Mouse (Mus musculus) midbrain, embryonic 13.5 days (tissue): Measurements from ENCODE around the gene Adra1b. TPM values are rescaled to one million over a fixed set of nuclear protein-coding genes. Genes with fewer than 3 reads are reported as not detected.

Experiments
- ATAC-seq: fragments of 200-750 bp; cut with Nextera tagmentation; 2 replicates; pipeline ENCODE4 v1.8.0; 2017; ENCODE audit warnings: mild to moderate bottlenecking, moderate TSS enrichment, moderate library complexity
- H3K27ac ChIP-seq: fragments of 300-500 bp; sonication (generic); 2 replicates; pipeline ENCODE4 v1.5.1; 2015; ENCODE audit warnings: inconsistent platforms, mild to moderate bottlenecking, moderate library complexity
- H3K27me3 ChIP-seq: fragments of 300-500 bp; sonication (generic); 2 replicates; pipeline ENCODE4 v1.6.1; 2015; ENCODE audit warnings: mild to moderate bottlenecking, inconsistent platforms
- H3K36me3 ChIP-seq: fragments of 300-500 bp; sonication (generic); 2 replicates; pipeline ENCODE4 v1.6.1; 2015; ENCODE audit warnings: mild to moderate bottlenecking, inconsistent platforms
- H3K4me1 ChIP-seq: fragments of 300-500 bp; sonication (generic); replicated peaks from 2 replicates; pipeline ENCODE4 v1.6.1; 2015; ENCODE audit warnings: inconsistent platforms
- H3K4me2 ChIP-seq: fragments of 300-500 bp; sonication (generic); replicated peaks from 2 replicates; pipeline ENCODE4 v1.6.1; 2015; ENCODE audit warnings: moderate library complexity, mild to moderate bottlenecking, inconsistent platforms
- H3K4me3 ChIP-seq: fragments of 300-500 bp; sonication (generic); replicated peaks from 2 replicates; pipeline ENCODE4 v1.5.1; 2015; ENCODE audit warnings: mild to moderate bottlenecking, inconsistent platforms
- H3K9ac ChIP-seq: fragments of 300-500 bp; sonication (generic); replicated peaks from 2 replicates; pipeline ENCODE4 v1.6.1; 2015; ENCODE audit warnings: mild to moderate bottlenecking, inconsistent platforms
- H3K9me3 ChIP-seq: fragments of 300-500 bp; sonication (generic); 2 replicates; pipeline ENCODE4 v1.6.1; 2016; ENCODE audit warnings: mild to moderate bottlenecking, inconsistent platforms
- WGBS: fragments of 180-500 bp; shearing (Covaris S2); methylation state at CpG from one replicate; pipeline ENCODE4 v1.1.7; 2015; 5-methylcytosine and 5-hydroxymethylcytosine counted together
- polyA plus RNA-seq: library from polyadenylated mRNA; unstranded; fragments of >200 nt; fragmentation: Nextera tagmentation; extraction: Ambion mirVana; gene quantifications from 2 replicates; pipeline ENCODE4 v1.2.1, GENCODE M21; 2015

Gene Adra1b
- polyA plus RNA-seq, result 2.2 and 2.5 TPM in 2 replicates

GRCm38 (mm10) chr11:43901051-43901654, at the start of gene Adra1b:
Adra1b (minus strand) TSS chr11:43901210.
- no peaks in the 10 kb centered on the region for H3K9me3 ChIP-seq
- WGBS, result 85% methylated on average over 6 of the region's 6 CpGs
- no peak within 1 kb of the TSS for H3K9ac ChIP-seq
- H3K4me1 ChIP-seq, result no peaks in the 10 kb centered on the region
- no peaks in the 10 kb centered on the region for H3K36me3 ChIP-seq
- H3K27me3 ChIP-seq, result no peaks in the 10 kb centered on the region
- H3K4me3 ChIP-seq, result no peak within 1 kb of the TSS
- no peak within 1 kb of the TSS for H3K4me2 ChIP-seq
- ATAC-seq, result no peak
- no peak within 1 kb of the TSS for H3K27ac ChIP-seq

- H3K9me3 ChIP-seq, result no peaks in the 10 kb centered on the region
These were observed 49.3 kb upstream of the Adra1b start for GRCm38 (mm10) chr11:43950274-43950673.

GRCm38 (mm10) chr11:43943781-43944180, 42.8 kb upstream of the Adra1b start:
- Histone ChIP-seq H3K4me3 (no peak overlapping the region), H3K9me3 (no peaks in the 10 kb centered on the region), H3K4me2 (no peak overlapping the region), H3K4me1 (no peaks in the 10 kb centered on the region), H3K36me3 (no peaks in the 10 kb centered on the region), H3K27ac (no peak overlapping the region), H3K9ac (no peak overlapping the region), H3K27me3 (no peaks in the 10 kb centered on the region)
- 70% methylated on average over 2 of the region's 2 CpGs for WGBS
- no peak for ATAC-seq

More at GRCm38 (mm10) chr11:43950274-43950673, 49.3 kb upstream of the Adra1b start:
- no peak overlapping the region for H3K4me3 ChIP-seq
- H3K36me3 ChIP-seq, result no peaks in the 10 kb centered on the region
- H3K27ac ChIP-seq, result no peak overlapping the region
- ATAC-seq, result no peak
- H3K4me2 ChIP-seq, result no peak overlapping the region
- 79% methylated on average over 1 of the region's 1 CpGs for WGBS
- H3K9ac ChIP-seq, result no peak overlapping the region
- H3K4me1 ChIP-seq, result no peaks in the 10 kb centered on the region
- no peaks in the 10 kb centered on the region for H3K27me3 ChIP-seq

DNA sequence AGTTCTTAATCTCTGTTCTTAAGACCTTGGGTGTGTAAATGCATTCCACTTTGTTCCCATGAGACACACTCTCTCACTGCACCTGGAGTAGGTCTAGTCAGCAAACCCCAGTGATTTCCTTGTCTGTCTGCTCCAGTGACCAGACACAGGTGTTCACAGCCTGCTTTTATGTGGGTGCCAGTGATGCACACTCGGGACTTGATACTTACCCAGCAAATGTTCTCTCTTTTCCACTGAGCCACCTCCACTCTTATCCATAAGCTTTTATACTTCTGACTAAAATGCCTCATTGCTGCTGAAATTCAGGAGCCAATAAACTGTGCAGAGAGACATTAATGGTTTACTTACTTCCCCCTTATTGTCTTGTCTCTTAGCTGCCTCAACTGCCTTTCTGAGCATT, 42.2 kb upstream of the Adra1b start:
- no peak for ATAC-seq
- Histone ChIP-seq H3K27ac (no peak overlapping the region), H3K36me3 (no peaks in the 10 kb centered on the region), H3K4me1 (no peaks in the 10 kb centered on the region), H3K4me2 (no peak overlapping the region), H3K4me3 (no peak overlapping the region), H3K9ac (no peak overlapping the region), H3K9me3 (no peaks in the 10 kb centered on the region), H3K27me3 (no peaks in the 10 kb centered on the region)
- WGBS, result 88% methylated on average over 1 of the region's 1 CpGs

- Histone ChIP-seq H3K4me2 (no peak overlapping the region), H3K27ac (no peak overlapping the region), H3K27me3 (no peaks in the 10 kb centered on the region), H3K36me3 (no peaks in the 10 kb centered on the region), H3K4me1 (no peaks in the 10 kb centered on the region), H3K9ac (no peak overlapping the region), H3K9me3 (no peaks in the 10 kb centered on the region), H3K4me3 (no peak overlapping the region)
- WGBS, result 81% methylated on average over 6 of the region's 6 CpGs
- no peak for ATAC-seq
These were observed 39.6 kb upstream of the Adra1b start for GRCm38 (mm10) chr11:43940501-43941202.

DNA sequence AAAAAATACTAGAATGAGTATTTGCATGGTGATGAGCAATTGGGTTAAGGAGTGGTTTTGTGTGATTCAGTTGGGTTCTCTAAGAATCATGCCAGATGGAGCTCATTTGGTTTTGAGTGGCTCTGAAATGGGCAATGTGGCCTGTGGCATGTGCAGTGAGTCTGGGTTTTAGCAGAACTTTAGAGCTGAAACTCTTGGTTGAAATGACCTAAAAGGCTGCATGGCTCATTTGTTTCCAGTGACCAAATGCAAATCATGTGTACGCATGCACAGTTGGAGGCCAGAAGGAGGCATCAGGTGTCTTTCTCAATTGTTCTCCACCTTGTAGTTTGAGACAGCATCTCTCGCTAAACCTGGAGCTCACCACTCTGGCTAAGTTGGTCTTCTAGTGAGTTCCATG, 35.0 kb upstream of the Adra1b start:
- no peaks in the 10 kb centered on the region for H3K27me3 ChIP-seq
- ATAC-seq, result no peak
- H3K4me3 ChIP-seq, result no peak overlapping the region
- H3K27ac ChIP-seq, result no peak overlapping the region
- H3K36me3 ChIP-seq, result no peaks in the 10 kb centered on the region
- no peaks in the 10 kb centered on the region for H3K4me1 ChIP-seq
- H3K4me2 ChIP-seq, result no peak overlapping the region
- no peak overlapping the region for H3K9ac ChIP-seq
- 88% methylated on average over 2 of the region's 2 CpGs for WGBS
- no peaks in the 10 kb centered on the region for H3K9me3 ChIP-seq

DNA sequence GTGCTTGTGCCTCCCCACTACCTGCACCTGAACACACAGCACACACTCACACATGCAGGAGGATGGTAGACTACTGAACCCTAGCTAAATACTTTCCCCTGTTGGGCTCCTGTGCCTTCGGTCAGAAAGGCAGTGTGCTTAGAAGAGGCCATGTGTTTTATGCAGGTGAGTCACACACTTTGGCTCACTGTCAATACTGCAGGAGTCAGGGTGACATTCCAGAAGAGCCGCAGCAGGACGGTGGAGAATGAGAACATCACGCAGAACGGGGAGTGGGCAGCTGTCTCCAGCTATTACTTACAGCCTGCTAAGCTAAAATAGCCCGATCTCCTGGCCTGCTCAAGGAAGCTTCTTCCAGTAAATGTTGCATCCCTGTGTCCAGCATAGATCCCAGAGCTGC, 32.5 kb upstream of the Adra1b start:
- Histone ChIP-seq H3K4me1 (no peaks in the 10 kb centered on the region), H3K36me3 (no peaks in the 10 kb centered on the region), H3K4me2 (no peak overlapping the region), H3K9me3 (no peaks in the 10 kb centered on the region), H3K4me3 (no peak overlapping the region), H3K9ac (no peak overlapping the region), H3K27me3 (no peaks in the 10 kb centered on the region), H3K27ac (no peak overlapping the region)
- ATAC-seq, result no peak
- 91% methylated on average over 6 of the region's 6 CpGs for WGBS

DNA sequence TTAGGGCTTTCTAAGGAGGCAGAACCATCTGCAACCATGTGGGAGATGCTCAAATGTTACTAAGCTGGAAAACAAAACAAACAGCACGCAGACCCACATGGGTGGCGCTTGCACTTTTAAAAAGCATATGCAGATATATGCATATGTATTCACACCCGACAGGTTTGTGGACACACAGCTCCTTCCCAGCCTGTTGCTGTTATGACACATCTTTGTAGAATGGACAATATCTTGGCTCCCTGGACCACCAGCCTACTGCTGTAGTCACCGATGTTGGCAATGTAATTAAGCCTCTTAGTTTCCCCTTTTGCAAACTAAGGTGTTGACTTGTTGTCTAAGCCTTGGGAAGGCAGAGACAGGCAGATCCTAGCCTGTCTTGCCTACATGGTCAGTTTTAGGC, 32.0 kb upstream of the Adra1b start:
- Histone ChIP-seq H3K27me3 (no peaks in the 10 kb centered on the region), H3K36me3 (no peaks in the 10 kb centered on the region), H3K4me1 (no peaks in the 10 kb centered on the region), H3K4me3 (no peak overlapping the region), H3K9me3 (no peaks in the 10 kb centered on the region), H3K4me2 (no peak overlapping the region), H3K9ac (no peak overlapping the region), H3K27ac (no peak overlapping the region)
- no peak for ATAC-seq
- WGBS, result 90% methylated on average over 4 of the region's 4 CpGs

- no peak overlapping the region for H3K27ac ChIP-seq
- peaks cover 12% of the 10 kb centered on the region for H3K4me1 ChIP-seq
- no peak overlapping the region for H3K4me2 ChIP-seq
- H3K36me3 ChIP-seq, result no peaks in the 10 kb centered on the region
- no peak overlapping the region for H3K9ac ChIP-seq
- H3K9me3 ChIP-seq, result no peaks in the 10 kb centered on the region
- no peak for ATAC-seq
- WGBS, result 91% methylated on average over 2 of the region's 2 CpGs
- H3K27me3 ChIP-seq, result no peaks in the 10 kb centered on the region
- no peak overlapping the region for H3K4me3 ChIP-seq
These were observed 29.2 kb upstream of the Adra1b start for GRCm38 (mm10) chr11:43930191-43930590.

- no peak overlapping the region for H3K4me3 ChIP-seq
- H3K36me3 ChIP-seq, result no peaks in the 10 kb centered on the region
- H3K4me1 ChIP-seq, result peaks cover 13% of the 10 kb centered on the region
- H3K27ac ChIP-seq, result no peak overlapping the region
- no peak overlapping the region for H3K4me2 ChIP-seq
- H3K9me3 ChIP-seq, result no peaks in the 10 kb centered on the region
- H3K9ac ChIP-seq, result no peak overlapping the region
- no peaks in the 10 kb centered on the region for H3K27me3 ChIP-seq
- ATAC-seq, result no peak
- 86% methylated on average over 5 of the region's 5 CpGs for WGBS
These were observed 28.7 kb upstream of the Adra1b start for GRCm38 (mm10) chr11:43929706-43930105.

DNA sequence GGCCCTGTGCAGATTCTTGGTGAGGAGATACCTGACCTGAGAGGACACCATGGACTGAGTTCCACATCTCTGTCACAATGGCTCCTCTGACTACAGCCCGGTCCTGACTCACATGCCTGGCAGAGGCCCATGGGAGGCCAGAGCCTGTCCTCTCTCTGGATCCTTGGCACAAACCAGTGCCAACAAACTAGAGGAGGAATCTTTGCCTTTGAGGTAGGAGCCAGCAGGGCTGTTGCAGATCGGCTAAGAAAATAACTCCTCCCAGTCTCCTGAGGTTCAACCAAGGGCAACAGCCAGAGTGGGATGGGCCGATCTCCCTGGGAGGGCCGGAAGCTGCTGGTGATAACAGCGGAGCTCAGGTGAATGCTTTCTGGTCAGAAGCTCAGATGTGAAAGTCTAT, 28.2 kb upstream of the Adra1b start:
- Histone ChIP-seq H3K9ac (no peak overlapping the region), H3K27me3 (no peaks in the 10 kb centered on the region), H3K9me3 (no peaks in the 10 kb centered on the region), H3K4me2 (no peak overlapping the region), H3K4me1 (peaks cover 13% of the 10 kb centered on the region), H3K27ac (no peak overlapping the region), H3K36me3 (no peaks in the 10 kb centered on the region), H3K4me3 (no peak overlapping the region)
- no peak for ATAC-seq
- WGBS, result 72% methylated on average over 5 of the region's 5 CpGs

DNA sequence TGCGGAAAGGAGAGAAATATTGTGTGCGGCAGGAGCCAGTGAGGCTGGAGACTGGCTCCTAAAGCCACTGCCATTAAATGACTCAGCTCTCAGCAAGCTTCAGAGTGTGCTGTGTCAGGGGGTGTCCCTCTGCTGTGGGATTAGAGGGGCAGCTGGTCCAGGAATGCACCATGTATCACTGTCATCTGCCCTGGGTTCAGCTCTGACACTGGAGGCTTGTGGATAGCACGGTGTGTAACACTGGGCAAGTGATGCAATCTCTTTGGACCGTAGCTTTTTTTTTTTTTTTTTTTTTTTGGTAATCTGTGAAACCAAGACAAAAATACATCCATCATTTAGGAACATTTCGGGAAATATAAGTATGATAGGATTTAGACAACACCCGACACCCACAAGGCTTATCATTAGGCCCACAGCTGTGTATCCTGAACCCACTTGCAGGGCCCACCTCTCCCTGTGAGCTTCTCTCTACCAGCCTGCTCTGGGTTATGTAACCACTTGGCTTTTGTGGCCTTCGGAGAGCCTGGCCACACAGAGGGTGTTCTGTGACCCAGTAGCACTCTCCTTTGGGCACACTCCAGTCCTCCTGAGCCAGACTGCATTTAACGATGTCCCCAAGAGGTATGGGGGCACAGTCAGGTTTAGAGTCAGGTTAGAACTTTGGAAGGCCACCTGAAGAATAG, 26.3 kb upstream of the Adra1b start:
- H3K9me3 ChIP-seq, result no peaks in the 10 kb centered on the region
- WGBS, result 87% methylated on average over 8 of the region's 8 CpGs
- no peak for ATAC-seq
- peaks cover 13% of the 10 kb centered on the region for H3K4me1 ChIP-seq
- H3K27ac ChIP-seq, result no peak overlapping the region
- H3K36me3 ChIP-seq, result no peaks in the 10 kb centered on the region
- H3K27me3 ChIP-seq, result no peaks in the 10 kb centered on the region
- H3K4me3 ChIP-seq, result no peak overlapping the region
- H3K4me2 ChIP-seq, result no peak overlapping the region
- H3K9ac ChIP-seq, result no peak overlapping the region
